Mouse (Mus musculus) olfactory bulb, adult 2 months (tissue): Measurements from ENCODE around the gene Trpm2.

ENCODE experiments used
- CTCF ChIP-seq: fragments of 200-500 bp; IDR thresholded peaks from 2 replicates; pipeline ENCODE4 v1.5.1; 2012; ENCODE audit warnings: low read depth, mild to moderate bottlenecking, low read length, moderate library complexity; ENCODE audit not compliant: insufficient read depth
- POLR2A ChIP-seq: fragments of 200-500 bp; IDR thresholded peaks from 2 replicates; pipeline ENCODE4 v1.6.1; 2012; ENCODE audit warnings: mild to moderate bottlenecking, low read depth, low read length, moderate library complexity; ENCODE audit not compliant: insufficient read depth

- TF ChIP-seq POLR2A (no peak), CTCF (no peak)
These were observed 31.4 kb upstream of the Trpm2 start for GRCm38 (mm10) chr10:78001796-78002195.
